Mouse (Mus musculus) macrophage (primary cell): ENCODE results near the gene Kat14. TPM values are rescaled to one million over a fixed set of nuclear protein-coding genes. Genes with fewer than 3 reads are reported as not detected.

Experiments
- H3K27ac ChIP-seq: fragments of 350-480 bp; formaldehyde crosslinking; 2 replicates; pipeline ENCODE4 v1.9.0; 2021
- H3K36me3 ChIP-seq: fragments of 350-480 bp; formaldehyde crosslinking; 2 replicates; pipeline ENCODE4 v1.9.0; 2021; ENCODE audit errors: inconsistent target
- H3K4me3 ChIP-seq: fragments of 350-480 bp; formaldehyde crosslinking; 2 replicates; pipeline ENCODE4 v1.9.0; 2021; ENCODE audit errors: inconsistent target
- H3K79me2 ChIP-seq: fragments of 350-480 bp; formaldehyde crosslinking; 2 replicates; pipeline ENCODE4 v1.9.0; 2021; ENCODE audit errors: inconsistent target
- WGBS: methylation state at CpG from one replicate; pipeline ENCODE4 v1.1.7; 2026; ENCODE audit warnings: inconsistent platforms; ENCODE audit not compliant: missing documents; 5-methylcytosine and 5-hydroxymethylcytosine counted together
- polyA plus RNA-seq: library from polyadenylated mRNA; stranded (reverse); fragments of 250-400 nt; gene quantifications from 3 replicates; pipeline ENCODE4 v1.2.4, GENCODE M21; 2018; ENCODE audit warnings: inconsistent platforms

Gene Kat14
- polyA plus RNA-seq, 1 experiment from 2014 or later, result 28.7 TPM

DNA sequence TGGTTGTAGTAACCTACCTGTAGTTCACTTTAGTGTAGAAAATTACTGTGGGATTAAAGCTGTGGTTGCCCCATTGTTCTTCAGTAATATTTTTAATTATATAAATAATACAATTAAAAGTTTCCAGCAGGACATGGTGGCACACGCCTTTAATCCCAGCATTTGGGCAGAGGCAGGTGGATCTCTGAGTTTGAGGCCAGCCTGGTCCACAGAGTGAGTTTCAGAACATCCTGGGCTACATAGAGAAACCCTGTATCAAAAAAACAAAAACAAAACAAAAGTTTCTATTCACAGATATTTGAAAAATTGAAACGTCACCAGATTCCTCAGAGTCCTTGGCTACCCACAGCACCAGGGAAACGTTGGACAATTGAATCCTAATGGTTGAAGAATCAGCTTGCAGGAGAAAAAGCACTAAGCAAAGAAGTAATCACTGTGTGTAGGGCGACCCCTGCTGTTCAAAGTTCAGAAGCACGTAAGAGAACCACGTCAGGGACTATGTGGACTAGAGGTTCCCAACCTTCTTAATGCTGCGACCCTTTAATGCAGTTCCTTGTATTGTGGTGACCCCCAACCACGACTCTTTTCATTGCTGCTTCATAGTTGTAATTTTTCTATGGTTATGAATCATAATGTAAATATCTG is 83.7 kb downstream of the Kat14 start:
- Histone ChIP-seq H3K27ac (no peak overlapping the region), H3K36me3 (no peaks in the 10 kb centered on the region), H3K4me3 (no peak overlapping the region), H3K79me2 (no peaks in the 10 kb centered on the region)
- WGBS, result 10% methylated on average over 8 of the region's 8 CpGs

Other genes with a start within 250 kb of the Kat14 start
- gene Mgme1, start 98.3 kb upstream of the Kat14 start, polyA plus RNA-seq, result 6.5 to 9.0 TPM (median 8.4 TPM) in 3 replicates
- 614 to 688 TPM (median 618 TPM) in 3 replicates for gene Snx5, start 98.1 kb upstream of the Kat14 start, polyA plus RNA-seq
- gene Ovol2, start 36.8 kb upstream of the Kat14 start, polyA plus RNA-seq, result not detected in 3 replicates
- 11.6 TPM in 1 of 3 replicates, not detected in the others for gene Pet117, start within 50 bp of the Kat14 start, polyA plus RNA-seq
- 0.03 to 0.04 TPM (median 0.04 TPM) in 3 replicates for gene Dzank1, start 158.4 kb downstream of the Kat14 start, polyA plus RNA-seq
- 8.9 to 11.6 TPM (median 9.0 TPM) in 3 replicates for gene Polr3f, start 158.7 kb downstream of the Kat14 start, polyA plus RNA-seq
- 10.3 to 18.4 TPM (median 12.4 TPM) in 3 replicates for gene Rbbp9, start 181.9 kb downstream of the Kat14 start, polyA plus RNA-seq
- 47.5 to 65.8 TPM (median 57.3 TPM) in 3 replicates for gene Sec23b, start 187.2 kb downstream of the Kat14 start, polyA plus RNA-seq
- 9.3 to 43.8 TPM (median 22.1 TPM) in 3 replicates for gene Smim26, start 225.1 kb downstream of the Kat14 start, polyA plus RNA-seq
- 5.7 to 9.9 TPM (median 8.4 TPM) in 3 replicates for gene Dtd1, start 230.9 kb downstream of the Kat14 start, polyA plus RNA-seq